Mouse (Mus musculus) mouse embryonic stem cell (cell line): ENCODE measurements at regions not wholly inside any gene's neighbourhood (a gene's known extent, or its start where the extent isn't known, plus 50 kb on each side); places are given as distances from the start of the nearest gene placed in this dataset.

Experiments used
- in situ Hi-C, 2 experiments: fragments of 300-500 bp; cut with MboI; formaldehyde crosslinking; loops; 1 replicate in 1 of 2; 3 replicates in 1 of 2; pipeline ENCODE4 v1.14.3; 2019 to 2020; ENCODE audit warnings: low sequenced_read_pairs in 2 of 2, low pct_unique_long_range_greater_than_20kb in 1 of 2, mixed read lengths in 1 of 2; ENCODE audit not compliant: unreplicated experiment in 1 of 2

DNA sequence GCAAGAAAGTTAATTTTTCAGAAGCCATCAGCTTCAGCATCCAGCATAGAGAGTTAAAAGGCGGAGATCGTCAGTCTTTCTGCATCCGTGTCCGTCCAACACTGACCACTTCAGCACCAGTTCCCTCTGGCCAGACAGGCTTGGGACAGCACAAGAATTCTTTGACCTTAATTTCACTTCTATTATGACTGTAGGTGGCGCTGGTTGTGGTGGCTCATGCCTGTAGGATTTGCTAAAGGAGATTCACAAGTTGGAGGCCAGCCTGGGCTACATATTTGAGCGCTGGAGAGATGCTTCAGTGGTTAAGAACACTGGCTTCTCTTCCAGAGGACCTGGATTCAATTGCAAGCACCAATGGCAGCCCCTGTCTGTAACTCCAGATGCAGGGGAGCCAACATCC, 66.0 kb downstream of the Amer2 start:
- in situ Hi-C loops: loop anchor here in 1 of 2 experiments (25.0 kb wide), 1 partner anchor 577 kb away; no protein-coding TSS in a partner anchor

DNA sequence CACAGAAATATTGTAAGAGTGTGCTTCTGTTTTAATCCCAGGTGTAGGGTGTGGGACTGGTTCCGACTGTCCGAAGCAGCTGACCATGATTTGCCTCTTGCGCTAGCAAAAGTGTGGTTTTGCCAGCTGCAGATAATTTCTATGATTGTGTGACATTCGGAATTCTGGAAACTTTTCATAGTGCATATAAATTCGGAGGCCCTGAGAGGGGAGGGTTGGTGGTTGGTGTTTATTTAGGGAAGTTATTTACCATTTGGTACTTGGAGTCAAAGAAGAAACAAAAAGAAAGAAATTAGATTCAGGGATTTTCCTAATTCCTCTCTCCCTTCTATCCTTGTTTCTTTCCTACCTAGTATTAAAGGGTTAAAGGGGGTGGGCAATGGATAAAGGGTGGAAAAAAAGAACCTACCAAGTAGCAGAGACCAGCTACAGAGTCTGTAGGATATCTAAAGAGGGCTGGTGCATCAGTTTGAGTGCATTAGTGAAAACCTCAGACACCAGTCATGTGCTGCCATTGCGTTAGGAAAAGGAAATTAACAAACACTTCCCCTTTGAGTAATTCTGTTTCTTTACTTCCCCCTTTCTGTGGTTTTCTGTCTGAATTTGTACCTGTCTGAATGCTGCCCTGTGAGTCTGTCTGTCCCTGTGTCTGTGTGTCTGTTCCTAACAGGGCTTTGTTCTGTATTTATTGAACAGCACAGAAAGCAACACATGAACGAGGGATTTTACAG, 70.9 kb downstream of the Amer2 start:
- in situ Hi-C loops: loop anchor here in 1 of 2 experiments (25.0 kb wide), 1 partner anchor 582 kb away; no protein-coding TSS in a partner anchor

DNA sequence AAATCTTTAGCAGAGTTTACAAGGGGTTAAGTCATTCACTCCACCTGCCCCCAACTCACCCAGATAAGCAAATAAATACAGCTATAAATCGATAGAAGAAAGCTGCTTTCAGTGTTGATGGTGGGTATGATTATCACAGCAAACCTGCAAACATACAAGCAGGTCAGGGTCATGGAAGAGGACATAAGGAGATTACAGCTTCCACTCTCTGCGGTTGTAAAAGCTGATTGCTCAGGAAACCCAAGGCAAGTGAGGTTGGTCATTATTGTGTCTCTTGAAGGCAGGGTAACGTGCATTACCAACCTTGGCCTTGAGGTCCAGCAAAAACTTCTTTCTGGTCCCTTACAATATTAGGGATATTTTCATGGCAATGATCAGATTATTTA, 71.5 kb downstream of the Amer2 start:
- in situ Hi-C loops: loop anchor here in 1 of 2 experiments (25.0 kb wide), 1 partner anchor 582 kb away; no protein-coding TSS in a partner anchor

DNA sequence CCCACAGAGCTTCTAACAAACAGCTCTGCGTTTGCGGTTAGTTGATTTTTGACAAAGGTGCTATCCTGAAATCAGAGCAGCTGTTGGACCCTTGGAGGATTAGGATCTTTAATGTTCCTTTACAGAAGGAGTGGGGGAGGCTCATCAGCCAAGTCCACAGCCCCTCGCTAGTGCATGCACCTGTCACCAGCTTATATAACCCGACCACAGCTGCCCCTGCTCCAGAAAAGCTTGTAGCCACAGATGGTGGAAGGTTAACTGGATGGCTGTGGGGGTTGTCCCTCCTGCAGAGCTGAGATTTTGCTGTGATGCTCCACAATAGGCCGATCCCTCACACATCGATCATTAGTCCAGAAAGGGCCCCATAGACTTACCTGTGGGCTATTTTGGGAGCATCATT, 73.0 kb downstream of the Amer2 start:
- in situ Hi-C loops: loop anchor here in 1 of 2 experiments (25.0 kb wide), 1 partner anchor 584 kb away; no protein-coding TSS in a partner anchor

DNA sequence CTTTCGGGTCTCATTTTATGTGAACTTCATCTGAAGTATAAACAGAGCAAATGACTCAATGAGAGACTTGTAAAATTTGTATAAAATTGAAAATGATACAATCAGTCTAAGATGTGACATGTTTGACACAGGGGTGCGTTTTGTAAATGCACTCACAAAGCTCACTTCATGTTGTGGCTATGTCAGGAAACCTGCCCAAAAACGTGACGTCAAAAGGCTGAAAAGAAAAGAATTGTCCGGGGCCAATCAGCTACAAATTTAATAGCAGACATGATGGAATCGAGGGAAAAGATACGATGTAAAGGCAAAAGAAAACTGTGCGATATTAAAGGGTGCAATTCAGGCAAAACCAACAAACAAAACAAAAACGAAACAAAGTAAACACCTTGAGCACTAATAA, 78.2 kb downstream of the Amer2 start:
- in situ Hi-C loops: no loop called here

DNA sequence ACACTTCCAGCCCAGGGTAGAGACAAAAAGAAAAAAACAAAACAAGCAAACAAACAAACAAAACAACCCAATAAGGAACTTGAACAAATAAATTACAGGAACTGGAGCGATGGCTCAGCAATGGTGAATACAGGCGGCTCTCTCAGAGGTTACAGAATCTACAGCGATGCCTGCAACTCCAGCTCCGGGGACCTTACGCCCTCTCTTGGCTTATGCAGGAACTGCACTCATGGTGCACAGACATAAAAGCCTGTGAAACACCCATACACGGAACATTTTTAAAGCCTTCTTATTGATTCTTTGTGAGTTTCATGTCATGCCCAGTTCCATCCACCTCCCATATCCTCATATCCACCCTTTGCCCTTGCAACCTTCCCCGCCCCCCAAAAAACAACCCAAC, 78.6 kb downstream of the Amer2 start:
- in situ Hi-C loops: no loop called here

DNA sequence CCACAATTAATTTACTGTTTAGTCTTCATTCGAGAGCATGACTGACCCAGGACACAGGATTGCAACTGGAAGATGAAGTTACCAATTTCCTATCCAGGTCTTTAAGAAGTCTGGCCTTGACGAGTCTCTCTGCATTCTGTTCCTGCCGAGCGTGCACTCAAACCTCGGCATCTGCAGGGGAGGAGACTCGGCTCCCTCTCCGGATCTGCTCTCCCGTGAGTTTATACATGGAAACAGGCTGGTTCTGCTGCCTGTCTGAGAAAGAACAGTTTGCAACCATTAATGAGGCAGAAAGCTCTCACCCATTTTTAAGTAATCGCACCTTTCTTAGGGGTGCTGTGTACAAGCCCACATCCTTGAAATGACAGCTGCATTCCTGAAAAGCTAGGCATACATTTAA, 83.7 kb downstream of the Amer2 start:
- in situ Hi-C loops: no loop called here

DNA sequence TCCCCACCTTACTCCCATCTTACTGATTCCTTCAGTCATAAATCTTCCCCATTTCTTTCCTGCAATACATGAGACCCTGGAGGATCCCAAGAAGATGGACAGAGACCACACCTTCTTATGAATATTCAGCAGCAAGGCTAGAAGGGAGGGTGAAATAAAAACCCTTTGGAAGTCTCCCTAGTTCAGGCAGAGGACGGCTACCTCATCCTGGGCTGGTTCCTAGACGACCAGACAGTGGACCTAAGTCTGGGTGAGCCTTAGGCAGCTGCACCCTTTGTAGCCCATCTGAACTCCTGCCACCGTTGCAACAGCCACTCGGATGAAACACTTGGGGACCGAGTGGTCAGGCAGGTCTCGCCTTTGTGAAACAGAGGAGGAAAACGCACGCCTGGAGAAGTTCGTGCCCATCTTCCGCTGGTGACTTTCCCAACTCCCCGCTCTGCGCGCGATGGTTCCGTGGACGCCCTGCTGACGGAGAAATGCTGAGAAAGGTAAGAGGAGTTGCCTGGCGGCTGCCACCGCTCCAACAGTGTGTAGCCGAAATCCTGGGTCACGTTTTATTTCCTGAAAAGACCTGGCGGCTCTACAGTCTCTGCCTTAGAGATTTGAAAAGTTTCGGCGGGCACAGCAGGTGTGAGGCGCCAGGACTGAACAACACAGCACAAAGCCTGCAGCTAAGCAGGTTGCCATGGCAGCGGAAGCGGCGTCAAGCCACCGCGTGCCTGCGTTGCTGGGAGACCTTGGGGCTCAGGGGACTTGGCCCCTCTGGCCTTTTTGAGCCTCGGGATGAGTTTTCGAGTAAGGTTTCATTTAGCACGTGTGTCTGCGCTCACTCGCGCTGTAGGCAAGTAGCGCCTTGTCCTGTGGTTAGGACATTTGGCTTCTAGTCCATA, 112.2 kb downstream of the Amer2 start:
- in situ Hi-C loops: no loop called here

DNA sequence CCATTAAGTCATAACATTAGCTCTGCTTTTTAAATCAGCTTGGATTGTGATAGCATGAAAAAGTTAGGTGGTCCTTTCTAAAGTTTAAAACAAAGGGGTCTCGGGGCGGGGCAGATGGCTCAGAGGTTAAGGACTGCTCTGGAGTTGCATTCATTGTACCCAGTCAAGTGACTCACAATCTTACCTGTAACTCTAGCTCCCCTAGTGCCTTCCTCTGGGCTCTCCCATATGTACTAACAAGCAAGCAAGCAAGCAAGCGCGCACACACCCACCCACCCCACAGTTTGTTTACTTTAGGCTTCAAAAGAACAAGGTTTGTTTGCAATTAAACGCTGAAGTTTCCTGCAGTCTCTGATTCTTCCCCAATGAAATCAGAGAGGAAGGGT, 112.8 kb downstream of the Amer2 start:
- in situ Hi-C loops: no loop called here

DNA sequence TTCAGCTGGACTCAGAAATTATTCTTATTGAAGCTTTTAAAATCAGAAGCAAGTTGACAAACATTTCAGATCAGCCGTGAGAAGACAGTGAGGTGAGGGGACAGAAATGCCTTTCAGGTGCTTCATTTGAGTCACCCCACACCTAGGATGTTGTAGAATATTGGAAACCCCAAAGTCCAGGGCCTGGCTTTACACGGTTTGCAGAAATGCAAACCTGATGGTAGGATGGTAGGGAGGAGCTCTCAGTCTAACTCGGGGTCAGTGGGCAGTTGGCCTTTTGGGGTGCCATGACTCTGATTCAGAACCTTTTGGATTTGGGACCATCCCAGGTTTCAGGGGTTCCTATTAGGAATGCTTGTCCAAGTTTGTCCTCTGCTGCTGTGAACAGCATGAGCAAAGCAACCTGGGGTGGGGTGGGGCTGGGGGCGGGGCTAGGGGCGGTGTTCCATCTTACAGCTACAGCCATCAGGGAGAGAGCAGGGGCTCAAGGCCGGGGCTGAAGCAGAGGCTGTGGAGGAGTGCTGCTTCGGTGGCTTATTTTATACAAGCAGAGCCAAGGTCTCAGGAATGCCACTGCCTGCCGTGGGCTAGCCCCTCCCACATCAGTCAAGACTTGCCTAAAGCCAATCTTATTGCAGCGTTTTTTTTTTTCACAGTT, 113.3 kb downstream of the Amer2 start:
- in situ Hi-C loops: no loop called here

DNA sequence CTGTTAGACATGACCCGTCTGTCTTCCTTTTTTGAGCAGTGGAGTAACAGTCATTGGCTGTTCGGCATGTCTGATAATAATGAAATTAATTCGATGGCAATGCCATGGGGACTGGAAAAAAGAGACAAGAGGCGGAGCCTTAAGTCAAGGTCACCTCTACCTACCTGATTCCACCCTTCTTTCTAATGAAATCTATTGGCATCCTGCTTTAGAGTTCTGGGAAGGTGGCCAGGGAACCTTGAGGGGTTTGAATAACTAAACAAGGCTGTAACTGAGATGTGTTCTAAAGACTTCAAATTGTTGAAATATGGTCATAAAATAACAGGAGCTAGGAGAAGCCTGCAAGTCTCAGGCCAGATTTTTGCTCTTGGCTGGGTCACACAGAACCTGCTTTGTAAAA, 116.1 kb downstream of the Amer2 start:
- in situ Hi-C loops: no loop called here

DNA sequence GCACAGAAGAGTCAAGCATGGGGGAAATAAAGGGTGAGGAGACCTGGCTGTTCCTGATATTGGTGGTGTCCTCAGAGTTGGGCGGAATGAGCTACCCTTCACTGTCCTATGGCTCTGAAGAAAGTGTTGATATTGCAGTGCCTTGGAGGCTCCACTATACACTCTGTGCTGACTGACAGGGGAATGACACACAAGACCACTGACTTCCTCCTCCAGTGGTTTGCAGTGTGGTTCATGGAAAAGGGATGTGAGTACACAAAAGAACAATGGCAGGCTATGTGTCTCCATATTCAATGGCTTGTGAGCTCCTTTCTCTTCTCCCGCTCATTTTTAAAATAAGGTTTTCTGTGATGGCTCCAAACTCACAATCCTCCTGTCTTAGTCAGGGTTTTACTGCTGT, 117.8 kb downstream of the Amer2 start:
- in situ Hi-C loops: no loop called here

DNA sequence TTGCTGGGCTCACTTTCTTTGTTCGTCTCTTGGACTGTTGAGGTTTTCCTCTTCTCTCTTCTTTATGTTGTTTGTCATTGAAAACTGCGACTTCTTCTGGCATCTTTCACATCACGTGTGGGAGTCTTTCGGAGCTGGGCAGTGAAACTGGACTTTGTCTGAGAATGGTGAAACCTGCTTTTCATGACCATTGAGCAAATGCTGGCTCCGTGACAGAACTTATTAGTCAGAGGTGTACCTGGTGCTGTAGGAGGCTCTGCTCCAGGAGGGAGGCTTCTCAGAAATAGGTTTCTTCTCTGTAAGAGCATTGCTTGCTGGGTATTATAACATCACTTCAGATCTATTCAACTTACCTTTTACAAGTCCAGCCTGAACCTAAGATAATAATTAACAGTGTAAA, 122.4 kb downstream of the Amer2 start:
- in situ Hi-C loops: no loop called here

DNA sequence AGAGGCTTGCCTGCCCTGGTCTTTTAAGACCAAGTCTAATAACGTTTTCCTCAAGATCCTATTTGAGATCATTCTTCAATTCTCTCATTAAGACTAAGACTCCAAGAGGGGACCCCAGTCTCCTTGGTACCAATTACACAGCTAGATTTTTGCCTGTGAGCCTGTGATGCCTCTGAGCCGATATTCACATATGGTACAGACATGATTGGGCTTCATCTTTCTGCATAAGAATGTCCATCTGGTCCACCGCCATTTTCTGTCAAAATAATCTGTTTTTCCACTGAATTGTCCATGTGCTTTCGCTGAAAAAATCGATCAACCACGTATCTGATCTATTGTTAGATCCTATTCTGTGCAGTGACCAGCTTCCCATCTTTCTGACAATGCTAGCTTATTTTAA, 129.5 kb downstream of the Amer2 start:
- in situ Hi-C loops: loop anchor here in 1 of 2 experiments (25.0 kb wide), 1 partner anchor 610 kb away; no protein-coding TSS in a partner anchor

DNA sequence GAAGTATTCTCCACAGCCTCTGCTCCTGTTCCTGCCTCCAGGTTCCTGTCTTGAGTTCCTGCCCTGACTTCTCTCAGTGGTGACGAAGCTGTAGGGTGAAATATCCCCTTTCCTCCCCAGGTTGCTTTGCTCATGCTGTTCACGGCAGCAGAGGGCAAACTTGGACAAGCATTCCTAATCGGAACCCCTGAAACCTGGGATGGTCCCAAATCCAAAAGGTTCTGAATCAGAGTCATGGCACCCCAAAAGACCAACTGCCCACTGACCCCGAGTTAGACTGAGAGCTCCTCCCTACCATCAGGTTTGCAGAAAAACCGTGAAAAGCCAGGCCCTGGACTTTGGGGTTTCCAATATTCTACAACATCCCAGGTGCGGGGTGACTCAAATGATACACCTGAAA, 128.7 kb upstream of the Spata13 start:
- in situ Hi-C loops: loop anchor here in 1 of 2 experiments (25.0 kb wide), 1 partner anchor 607 kb away; no protein-coding TSS in a partner anchor

DNA sequence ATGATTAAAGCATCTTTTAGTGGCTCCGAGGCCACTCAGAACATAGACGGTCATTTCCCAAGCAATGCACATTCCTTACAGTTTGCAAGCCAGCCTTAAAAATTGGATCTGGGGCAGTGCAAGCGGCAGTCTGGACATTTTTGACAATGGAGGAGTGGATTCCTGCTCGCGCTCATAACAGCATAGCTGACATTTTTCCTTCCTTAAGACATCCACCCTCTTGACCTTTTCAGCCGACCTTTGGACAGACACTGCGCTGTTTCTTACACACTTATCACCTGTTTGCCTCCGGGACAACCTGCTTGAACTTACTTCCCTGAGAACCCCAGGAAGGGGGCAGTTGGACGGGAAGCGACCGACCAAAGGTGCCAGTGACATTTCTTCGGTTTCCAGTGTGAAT, 127.5 kb upstream of the Spata13 start:
- in situ Hi-C loops: loop anchor here in 1 of 2 experiments (25.0 kb wide), 1 partner anchor 606 kb away; no protein-coding TSS in a partner anchor

DNA sequence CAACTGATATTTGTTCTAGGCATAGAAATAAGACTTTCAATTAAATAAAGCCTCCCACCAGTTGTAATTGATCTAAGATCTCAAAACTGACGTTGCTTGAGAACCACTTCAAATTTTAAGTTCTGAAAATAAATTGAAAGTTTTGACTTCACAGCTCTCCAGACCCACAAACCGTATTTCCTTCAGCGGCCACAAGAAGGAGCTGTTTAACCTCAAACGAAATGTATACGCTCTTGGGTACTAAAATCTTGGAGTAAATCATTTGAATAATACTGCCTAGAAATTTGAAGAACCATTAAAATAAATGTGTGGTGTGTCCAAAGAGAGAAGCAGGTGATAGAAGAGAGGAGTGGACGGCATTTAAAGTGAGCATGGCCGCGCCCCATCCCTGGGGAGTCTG, 120.2 kb upstream of the Spata13 start:
- in situ Hi-C loops: loop anchor here in 1 of 2 experiments (10.0 to 25.0 kb wide), 2 partner anchors 251 to 599 kb away; partner anchors contain the start of gene C1qtnf9

DNA sequence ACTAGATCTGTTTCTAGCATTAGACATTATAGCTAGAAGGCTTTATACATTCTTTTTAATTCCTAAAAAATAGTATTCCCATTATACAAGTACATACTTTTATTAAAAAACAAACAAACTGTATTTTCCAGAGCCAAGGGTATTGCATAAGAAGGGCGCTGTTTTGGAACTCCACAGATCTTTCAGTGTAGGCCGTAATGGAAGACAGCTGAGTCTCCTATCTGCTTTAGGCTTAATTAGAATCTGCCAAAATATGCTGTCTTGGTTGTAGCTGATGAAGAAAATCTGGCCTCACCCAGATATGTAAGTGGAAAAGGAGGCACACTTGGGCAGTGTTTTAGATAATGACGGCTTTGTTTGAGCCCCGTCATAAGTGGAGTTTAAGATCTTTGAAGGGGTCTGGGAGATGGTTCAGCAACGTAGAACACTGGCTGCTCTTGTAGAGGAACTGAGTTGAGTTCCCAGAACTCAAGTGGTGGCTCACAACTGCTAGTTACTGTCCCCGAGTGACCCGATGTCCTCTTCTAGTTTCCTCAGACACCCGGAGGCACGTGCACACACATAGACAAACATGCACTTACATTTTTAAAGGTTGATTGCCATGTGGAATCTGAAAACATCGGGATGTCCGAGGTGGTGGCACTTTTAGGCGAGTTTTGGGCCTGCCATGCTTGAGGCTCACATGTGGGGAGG, 118.6 kb upstream of the Spata13 start:
- in situ Hi-C loops: loop anchor here (5.0 to 25.0 kb wide), 4 partner anchors 172 to 597 kb away; partner anchors contain the start of gene C1qtnf9 (in 1 of the 2)
